Mouse (Mus musculus): ENCODE data around the gene Lyg1. TPM values are rescaled to one million over a fixed set of nuclear protein-coding genes. Genes with fewer than 3 reads are reported as not detected.

Gene Lyg1
- total RNA-seq, 1 experiment: not detected

GRCm38 (mm10) chr1:37996226-37996625, 38.7 kb upstream of the Lyg1 start:
- TF ChIP-seq HCFC1 (IDR thresholded peaks at IDR 0.05; ENCODE audit: borderline replicate concordance, insufficient read depth, low read length) (no peak), MAFK (IDR thresholded peaks at IDR 0.05; ENCODE audit: insufficient read depth, low read depth, low read length) (no peak), ZC3H11A (IDR thresholded peaks at IDR 0.05; ENCODE audit: borderline replicate concordance, low read depth, low read length) (no peak), ZNF384 (IDR thresholded peaks at IDR 0.05; ENCODE audit: low read depth, low read length) (no peak), CHD2 (IDR thresholded peaks at IDR 0.05; ENCODE audit: low read depth, low read length) (no peak)
- Histone ChIP-seq H3K9me3 (ENCODE audit: control insufficient read depth, insufficient read depth, low read depth, low read length) (no peaks in the 10 kb centered on the region), H3K4me3 (ENCODE audit: insufficient read depth in 1 of 2, low read depth in 1 of 2, low read length in 2 of 2, poor library complexity in 1 of 2, severe bottlenecking in 1 of 2) (peak overlapping the region; percentile 86 to 92), H3K27ac (ENCODE audit: insufficient read depth, low read depth, low read length, poor library complexity, severe bottlenecking) (no peak overlapping the region), H3K4me1 (ENCODE audit: control insufficient read depth in 2 of 2, insufficient read depth in 2 of 2, low read length in 2 of 2, poor library complexity in 1 of 2) (peaks cover 0 to 2% of the 10 kb centered on the region in 2 experiments; a peak in 1 of 4 replicates), H3K9ac (ENCODE audit: insufficient read depth, low read depth, low read length, poor library complexity, severe bottlenecking) (peak overlapping the region; percentile 96), H3K36me3 (ENCODE audit: control insufficient read depth, insufficient read depth, low read length, poor library complexity, severe bottlenecking) (peaks cover 26% of the 10 kb centered on the region)
- no peak for DNase-seq (ENCODE audit: low read depth, low spot score)
- in situ Hi-C loops (cut with MboI; ENCODE audit: low sequenced_read_pairs in 2 of 2, unreplicated experiment in 2 of 2): no loop called here

- no peak overlapping the region for H3K27ac ChIP-seq (ENCODE audit: insufficient read depth, low read depth, low read length, poor library complexity, severe bottlenecking)
- H3K36me3 ChIP-seq (ENCODE audit: control insufficient read depth, insufficient read depth, low read length, poor library complexity, severe bottlenecking): peaks cover 26% of the 10 kb centered on the region
- no peak for TF ChIP-seq MAFK (IDR thresholded peaks at IDR 0.05; ENCODE audit: insufficient read depth, low read depth, low read length)
- no peak for TF ChIP-seq ZNF384 (IDR thresholded peaks at IDR 0.05; ENCODE audit: low read depth, low read length)
- TF ChIP-seq HCFC1 (IDR thresholded peaks at IDR 0.05; ENCODE audit: borderline replicate concordance, insufficient read depth, low read length): no peak
- no peak for TF ChIP-seq ZC3H11A (IDR thresholded peaks at IDR 0.05; ENCODE audit: borderline replicate concordance, low read depth, low read length)
- no peak for DNase-seq (ENCODE audit: low read depth, low spot score)
- no peak overlapping the region for H3K9ac ChIP-seq (ENCODE audit: insufficient read depth, low read depth, low read length, poor library complexity, severe bottlenecking)
- no peaks in the 10 kb centered on the region for H3K4me1 ChIP-seq (ENCODE audit: control insufficient read depth in 2 of 2, insufficient read depth in 2 of 2, low read length in 2 of 2, poor library complexity in 1 of 2)
- H3K4me3 ChIP-seq (ENCODE audit: insufficient read depth in 1 of 2, low read depth in 1 of 2, low read length in 2 of 2, poor library complexity in 1 of 2, severe bottlenecking in 1 of 2): no peak overlapping the region
- in situ Hi-C loops (cut with MboI; ENCODE audit: low sequenced_read_pairs in 2 of 2, unreplicated experiment in 2 of 2): no loop called here
- no peaks in the 10 kb centered on the region for H3K9me3 ChIP-seq (ENCODE audit: control insufficient read depth, insufficient read depth, low read depth, low read length)
Observed at GRCm38 (mm10) chr1:37987856-37988255, 30.3 kb upstream of the Lyg1 start.

- H3K9me3 ChIP-seq (ENCODE audit: control insufficient read depth, insufficient read depth, low read depth, low read length): no peaks in the 10 kb centered on the region
- peaks cover 17% of the 10 kb centered on the region for H3K36me3 ChIP-seq (ENCODE audit: control insufficient read depth, insufficient read depth, low read length, poor library complexity, severe bottlenecking)
- TF ChIP-seq ZC3H11A (IDR thresholded peaks at IDR 0.05; ENCODE audit: borderline replicate concordance, low read depth, low read length) (0 out of 2 replicates have a peak, but pooled peaks have one; percentile 23), MAFK (IDR thresholded peaks at IDR 0.05; ENCODE audit: insufficient read depth, low read depth, low read length) (no peak), HCFC1 (IDR thresholded peaks at IDR 0.05; ENCODE audit: borderline replicate concordance, insufficient read depth, low read length) (no peak), CHD2 (IDR thresholded peaks at IDR 0.05; ENCODE audit: low read depth, low read length) (no peak), ZNF384 (IDR thresholded peaks at IDR 0.05; ENCODE audit: low read depth, low read length) (no peak)
- H3K27ac ChIP-seq (ENCODE audit: insufficient read depth, low read depth, low read length, poor library complexity, severe bottlenecking): no peak overlapping the region
- in situ Hi-C loops (cut with MboI; ENCODE audit: low sequenced_read_pairs in 2 of 2, unreplicated experiment in 2 of 2): no loop called here
- H3K4me1 ChIP-seq (ENCODE audit: control insufficient read depth in 2 of 2, insufficient read depth in 2 of 2, low read length in 2 of 2, poor library complexity in 1 of 2): no peaks in the 10 kb centered on the region
- peak; percentile 73 for DNase-seq (ENCODE audit: low read depth, low spot score)
- H3K4me3 ChIP-seq (ENCODE audit: insufficient read depth in 1 of 2, low read depth in 1 of 2, low read length in 2 of 2, poor library complexity in 1 of 2, severe bottlenecking in 1 of 2): no peak overlapping the region
- no peak overlapping the region for H3K9ac ChIP-seq (ENCODE audit: insufficient read depth, low read depth, low read length, poor library complexity, severe bottlenecking)
Observed at GRCm38 (mm10) chr1:37985764-37986323, 28.3 kb upstream of the Lyg1 start.

- no peak overlapping the region for H3K9ac ChIP-seq (ENCODE audit: insufficient read depth, low read depth, low read length, poor library complexity, severe bottlenecking)
- no peak overlapping the region for H3K27ac ChIP-seq (ENCODE audit: insufficient read depth, low read depth, low read length, poor library complexity, severe bottlenecking)
- H3K4me1 ChIP-seq (ENCODE audit: control insufficient read depth in 2 of 2, insufficient read depth in 2 of 2, low read length in 2 of 2, poor library complexity in 1 of 2): no peaks in the 10 kb centered on the region
- no peak for TF ChIP-seq HCFC1 (IDR thresholded peaks at IDR 0.05; ENCODE audit: borderline replicate concordance, insufficient read depth, low read length)
- TF ChIP-seq MAFK (IDR thresholded peaks at IDR 0.05; ENCODE audit: insufficient read depth, low read depth, low read length): no peak
- TF ChIP-seq ZC3H11A (IDR thresholded peaks at IDR 0.05; ENCODE audit: borderline replicate concordance, low read depth, low read length): no peak
- no peak for TF ChIP-seq ZNF384 (IDR thresholded peaks at IDR 0.05; ENCODE audit: low read depth, low read length)
- no peak for TF ChIP-seq CHD2 (IDR thresholded peaks at IDR 0.05; ENCODE audit: low read depth, low read length)
- H3K36me3 ChIP-seq (ENCODE audit: control insufficient read depth, insufficient read depth, low read length, poor library complexity, severe bottlenecking): peaks cover 10% of the 10 kb centered on the region
- H3K4me3 ChIP-seq (ENCODE audit: insufficient read depth in 1 of 2, low read depth in 1 of 2, low read length in 2 of 2, poor library complexity in 1 of 2, severe bottlenecking in 1 of 2): no peak overlapping the region
- H3K9me3 ChIP-seq (ENCODE audit: control insufficient read depth, insufficient read depth, low read depth, low read length): no peaks in the 10 kb centered on the region
- in situ Hi-C loops (cut with MboI; ENCODE audit: low sequenced_read_pairs in 2 of 2, unreplicated experiment in 2 of 2): no loop called here
- DNase-seq (ENCODE audit: low read depth, low spot score): no peak
Observed at GRCm38 (mm10) chr1:37984326-37984725, 26.8 kb upstream of the Lyg1 start.
